ENCODE assay signal across 30 mouse cellular contexts in genomic region chrX:106142936-106143335, GRCm38 (mm10). TPM values are rescaled to one million over a fixed set of nuclear protein-coding genes. Genes with fewer than 3 reads are reported as not detected.
DNase-seq lines count a peak whose midpoint lies in the region; ATAC-seq and TF ChIP-seq lines count a peak whose summit lies in the region.
"Had no signal": no experiment of that assay in that cellular context is flagged by ENCODE, and none has a peak within 500 bp of the region (broad histone marks: within the 10 kb centered on the region; RNA-seq: fewer than 3 reads in every experiment).

TSS of gene Tlr13 (plus strand) at chrX:106143204.

- no peaks in the 10 kb centered on the region; the same call in 1 of the 2 replicates for H3K4me1 ChIP-seq in bone marrow, adult 2 months (ENCODE audit: control insufficient read depth, insufficient read depth, low read length)
- H3K4me1 ChIP-seq: heart, embryonic 12.5 days; hindbrain, embryonic 15.5 days; limb, embryonic 13.5 days; midbrain, embryonic 13.5 days had no signal

- DNase-seq in 416B (ENCODE audit: low read depth), result peak; percentile 74
- DNase-seq in adipocyte (ENCODE audit: low spot score), result no peak
- no peak for DNase-seq in layer of hippocampus, adult 9-11 months
- DNase-seq: adrenal gland, postnatal 10 days; cerebellum, adult 18-20 months; cerebellum, postnatal 10 days; gastrocnemius, postnatal 14 days; heart, postnatal 4 days; kidney, adult 11 months; kidney, postnatal 25 days; lung, embryonic 14.5 days; lung, postnatal 14 days; right cerebral cortex, postnatal 25 days; thymus, adult 2 months; thymus, postnatal 36 days had no signal

- ATAC-seq in hematopoietic stem cell, adult 5-6 weeks (replicated peaks in 1 of 2; ENCODE audit: insufficient read depth in 1 of 2, low FRiP score in 2 of 2, low TSS enrichment in 1 of 2, low read depth in 1 of 2, poor library complexity in 2 of 2, severe bottlenecking in 2 of 2), result peak; percentile 56 to 78; a peak in 2 of 4 replicates
- peak; percentile 61 for ATAC-seq in monocyte, adult 5-6 weeks (replicated peaks; ENCODE audit: insufficient number of reproducible peaks, low FRiP score, low TSS enrichment, poor library complexity, severe bottlenecking)
- ATAC-seq: activated CD4-positive, CD25-positive, alpha-beta regulatory T cell, adult 4 months; forebrain, embryonic 14.5 days; inflammation-experienced regulatory T-cells, adult 6 months; midbrain, embryonic 13.5 days had no signal

- peak within 1 kb of the TSS; percentile 84 for H3K27ac ChIP-seq in bone marrow, adult 2 months (ENCODE audit: control insufficient read depth, insufficient read depth, low read depth, low read length, poor library complexity)
- H3K27ac ChIP-seq: hindbrain, embryonic 15.5 days; limb, embryonic 13.5 days; liver, embryonic 14.5 days; midbrain, embryonic 13.5 days; stomach, postnatal 0 days had no signal

- TF ChIP-seq POLR2A in bone marrow, adult 2 months (IDR thresholded peaks at IDR 0.05; ENCODE audit: borderline replicate concordance, control insufficient read depth, low read depth, low read length), result no peak

- H3K4me3 ChIP-seq in bone marrow, adult 2 months (replicated peaks; ENCODE audit: control insufficient read depth, low read depth, low read length), result peak within 1 kb of the TSS; percentile 18
- H3K4me3 ChIP-seq: heart, embryonic 12.5 days; hindbrain, embryonic 15.5 days; limb, embryonic 13.5 days; midbrain, embryonic 13.5 days had no signal

- WGBS in bone marrow, adult 2 months, result 40% methylated on average over 6 of the region's 6 CpGs

- TF ChIP-seq CTCF in bone marrow, adult 2 months (IDR thresholded peaks at IDR 0.05; ENCODE audit: control insufficient read depth, insufficient read depth, low read length), result no peak

RNA-seq across cellular contexts. Expression of gene Tlr13, which starts in this region (rescaled TPM):
- polyA plus RNA-seq in bone marrow, adult 2 months (2011; ENCODE audit: insufficient read depth, insufficient read length, low replicate concordance, missing spikeins), result 1.9 and 7.3 TPM in 2 replicates
- 5.6 and 9.9 TPM in 2 replicates for total RNA-seq in hematopoietic stem cell, adult 5-6 weeks (2017)
- total RNA-seq in monocyte, adult 5-6 weeks (2017), result 152 to 248 TPM (median 234 TPM) in 3 replicates
- total RNA-seq: CH12.LX, ES-E14 had no signal
- polyA plus RNA-seq: C2C12 had no signal

Comparison
In these comparisons a context has a peak if more than half of its experiments do, and no peak if none do; other contexts are left out.
1. RNA of gene Tlr13 (total RNA-seq): 152 to 248 TPM in monocyte, adult 5-6 weeks; 5.6 to 9.9 TPM in hematopoietic stem cell, adult 5-6 weeks; every median in the first group is over 10 times any median in the second.